ENCODE assay signal across 8 mouse cellular contexts in the genomic region with DNA sequence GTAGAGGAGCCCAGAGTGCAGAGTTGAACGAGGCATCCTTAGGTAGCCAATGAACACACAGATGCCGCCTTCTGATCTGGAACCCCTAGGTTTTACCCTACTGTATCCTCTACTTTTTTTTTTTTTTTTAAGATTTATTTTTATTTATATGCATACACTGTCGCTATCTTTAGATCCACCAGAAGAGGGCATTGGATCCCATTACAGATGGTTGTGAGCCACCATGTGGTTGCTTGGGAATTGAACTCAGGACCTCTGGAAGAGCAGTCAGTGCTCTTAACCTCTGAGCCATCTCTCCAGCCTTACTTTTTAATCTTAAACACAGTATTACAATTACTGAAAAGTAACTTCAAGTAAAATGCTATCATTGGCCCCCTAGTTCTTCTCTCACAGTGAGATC. TPM values are rescaled to one million over a fixed set of nuclear protein-coding genes. Genes with fewer than 3 reads are reported as not detected.
"Had no signal": no experiment of that assay in that cellular context is flagged by ENCODE, and none has a peak within 500 bp of the region (broad histone marks: within the 10 kb centered on the region; RNA-seq: fewer than 3 reads in every experiment).

No protein-coding gene starts in this region.

RNA-seq across cellular contexts. Expression of gene Slfn14, which starts 40.2 kb away (rescaled TPM):
- total RNA-seq: layer of hippocampus, postnatal 36 days; left cerebral cortex, adult 8-10 months; left cerebral cortex, postnatal 14 days; left cerebral cortex, postnatal 4 days; megakaryocyte progenitor cell, adult 5-6 weeks had no signal
- polyA plus RNA-seq: kidney, adult 2 months; large intestine, adult 2 months; urinary bladder, adult 2 months had no signal
